In the genomic region with DNA sequence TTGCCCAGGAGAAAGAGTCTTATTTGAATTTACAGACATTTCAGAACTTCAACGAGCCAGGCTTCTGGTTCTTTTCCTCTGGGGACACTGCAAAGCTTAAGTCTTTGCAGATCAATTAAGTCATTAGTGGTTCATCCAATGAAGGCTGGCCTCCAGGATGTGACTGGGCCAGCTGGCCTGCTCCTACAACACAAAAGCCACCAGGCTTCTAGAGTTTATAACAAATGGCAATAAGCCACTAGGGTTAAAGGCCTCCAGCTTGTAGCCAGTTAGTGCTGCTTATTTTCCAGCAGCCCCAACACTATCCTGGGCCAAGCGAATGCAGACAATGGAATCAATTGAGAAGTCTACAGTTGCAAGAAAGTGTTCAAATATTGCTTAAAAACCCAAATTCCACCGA, we compare ENCODE assay signal across 11 mouse cellular contexts.
A peak's percentile ranks its signal among the peaks of the same experiment; 100 is the strongest.
DNase-seq lines count a peak whose midpoint lies in the region; ATAC-seq lines count a peak whose summit lies in the region.
"Had no signal": no experiment of that assay in that cellular context is flagged by ENCODE, and none has a peak within 500 bp of the region (broad histone marks: within the 10 kb centered on the region; RNA-seq: fewer than 3 reads in every experiment).

No protein-coding gene starts in this region.

- H3K4me1 ChIP-seq in hindbrain, embryonic 16.5 days (ENCODE audit: control insufficient read depth, insufficient read depth, low read depth, low read length) = no peaks in the 10 kb centered on the region
- peaks cover 4% of the 10 kb centered on the region; the same call in 1 of the 2 replicates for H3K4me1 ChIP-seq in hindbrain, embryonic 13.5 days (replicated peaks)
- H3K4me1 ChIP-seq: heart, embryonic 15.5 days; limb, embryonic 13.5 days had no signal

- ATAC-seq in hindbrain, embryonic 16.5 days = peak; percentile 56; the same call in 1 of the 2 replicates
- ATAC-seq in hindbrain, embryonic 13.5 days (ENCODE audit: low FRiP score) = no peak
- ATAC-seq in erythroid progenitor cell, adult 5-6 weeks (replicated peaks; ENCODE audit: low FRiP score, poor library complexity, severe bottlenecking) = no peak

- WGBS in hindbrain, embryonic 16.5 days = 54% methylated on average over 3 of the region's 3 CpGs
- 47% methylated on average over 3 of the region's 3 CpGs for WGBS in hindbrain, embryonic 13.5 days

- peak; percentile 2 to 4 for DNase-seq in adrenal gland, postnatal 36 days
- DNase-seq in cerebellum, adult 8-10 months = peak; percentile 20
- DNase-seq in gastrocnemius, postnatal 25 days = peak; percentile 15
- DNase-seq in right cerebral cortex, adult 2 months (ENCODE audit: low spot score in 2 of 2) = no peak
- DNase-seq: kidney, postnatal 36 days had no signal

- H3K27me3 ChIP-seq in hindbrain, embryonic 16.5 days (replicated peaks; ENCODE audit: control insufficient read depth, insufficient read depth, low read length) = no peaks in the 10 kb centered on the region
- H3K27me3 ChIP-seq in hindbrain, embryonic 13.5 days = no peaks in the 10 kb centered on the region
- H3K27me3 ChIP-seq: heart, embryonic 15.5 days; limb, embryonic 13.5 days had no signal

- H3K4me3 ChIP-seq in hindbrain, embryonic 16.5 days (ENCODE audit: low read length) = no peak overlapping the region
- no peak overlapping the region for H3K4me3 ChIP-seq in hindbrain, embryonic 13.5 days
- H3K4me3 ChIP-seq: heart, embryonic 15.5 days; limb, embryonic 13.5 days had no signal

- H3K9ac ChIP-seq in hindbrain, embryonic 16.5 days (ENCODE audit: low read depth, low read length) = no peak overlapping the region
- H3K9ac ChIP-seq in hindbrain, embryonic 13.5 days = no peak overlapping the region
- H3K9ac ChIP-seq: heart, embryonic 15.5 days; limb, embryonic 13.5 days had no signal

- H3K36me3 ChIP-seq in hindbrain, embryonic 16.5 days (ENCODE audit: control insufficient read depth, insufficient read depth, low read length) = no peaks in the 10 kb centered on the region
- no peaks in the 10 kb centered on the region for H3K36me3 ChIP-seq in hindbrain, embryonic 13.5 days
- H3K36me3 ChIP-seq: G1E; heart, embryonic 15.5 days; limb, embryonic 13.5 days had no signal

- H3K9me3 ChIP-seq in hindbrain, embryonic 16.5 days (ENCODE audit: control insufficient read depth, low read length) = no peaks in the 10 kb centered on the region
- H3K9me3 ChIP-seq in hindbrain, embryonic 13.5 days = no peaks in the 10 kb centered on the region
- H3K9me3 ChIP-seq: heart, embryonic 15.5 days; limb, embryonic 13.5 days had no signal

- H3K27ac ChIP-seq in hindbrain, embryonic 16.5 days (ENCODE audit: low read depth, low read length) = no peak overlapping the region
- H3K27ac ChIP-seq in hindbrain, embryonic 13.5 days = no peak overlapping the region
- H3K27ac ChIP-seq: heart, embryonic 15.5 days; limb, embryonic 13.5 days had no signal

- H3K4me2 ChIP-seq in hindbrain, embryonic 16.5 days (ENCODE audit: low read length) = no peak overlapping the region
- no peak overlapping the region for H3K4me2 ChIP-seq in hindbrain, embryonic 13.5 days
- H3K4me2 ChIP-seq: heart, embryonic 15.5 days; limb, embryonic 13.5 days had no signal

Comparison
In these comparisons a context has a peak if more than half of its experiments do, and no peak if none do; other contexts are left out.
1. DNase-seq: peak in adrenal gland, postnatal 36 days (2 of 2), cerebellum, adult 8-10 months (single experiment) and gastrocnemius, postnatal 25 days (single experiment); none in right cerebral cortex, adult 2 months (0 of 2).